Mouse (Mus musculus) hindlimb bud, embryonic 11.5 days (tissue): ENCODE measurements at regions not wholly inside any gene's neighbourhood (a gene's known extent, or its start where the extent isn't known, plus 50 kb on each side); places are given as distances from the start of the nearest gene placed in this dataset.

Experiments
- DNase-seq: peaks from one replicate; pipeline ENCODE4 v3.0.0-alpha.2; 2012; ENCODE audit warnings: low read depth, low spot score; ENCODE audit errors: extremely low spot score

- no peak for DNase-seq
Observed at GRCm38 (mm10) chr1:35953721-35954120, 114.5 kb upstream of the Hs6st1 start.

- no peak for DNase-seq
Observed at GRCm38 (mm10) chr1:35957425-35958372, 110.5 kb upstream of the Hs6st1 start.

- DNase-seq = no peak
Observed at GRCm38 (mm10) chr1:35959729-35960128, 108.5 kb upstream of the Hs6st1 start.

GRCm38 (mm10) chr1:35960844-35961243, 107.4 kb upstream of the Hs6st1 start:
- no peak for DNase-seq

GRCm38 (mm10) chr1:35961923-35962322, 106.3 kb upstream of the Hs6st1 start:
- DNase-seq = no peak

- DNase-seq = no peak
Observed at GRCm38 (mm10) chr1:35968489-35968888, 99.7 kb upstream of the Hs6st1 start.

GRCm38 (mm10) chr1:35971435-35972189, 96.6 kb upstream of the Hs6st1 start:
- DNase-seq = no peak

- no peak for DNase-seq
Observed at GRCm38 (mm10) chr1:35972190-35972584, 96.0 kb upstream of the Hs6st1 start.

- DNase-seq = no peak
Observed at GRCm38 (mm10) chr1:35973386-35973785, 94.8 kb upstream of the Hs6st1 start.

- no peak for DNase-seq
Observed at GRCm38 (mm10) chr1:35975611-35976208, 92.5 kb upstream of the Hs6st1 start.

- no peak for DNase-seq
Observed at GRCm38 (mm10) chr1:35976528-35976927, 91.7 kb upstream of the Hs6st1 start.

- no peak for DNase-seq
Observed at GRCm38 (mm10) chr1:35978116-35978515, 90.1 kb upstream of the Hs6st1 start.

GRCm38 (mm10) chr1:35978766-35979165, 89.4 kb upstream of the Hs6st1 start:
- no peak for DNase-seq

GRCm38 (mm10) chr1:35981226-35981625, 87.0 kb upstream of the Hs6st1 start:
- DNase-seq = no peak

- no peak for DNase-seq
Observed at GRCm38 (mm10) chr1:35983361-35983760, 84.8 kb upstream of the Hs6st1 start.

GRCm38 (mm10) chr1:35985318-35985717, 82.9 kb upstream of the Hs6st1 start:
- DNase-seq = no peak

GRCm38 (mm10) chr1:35986666-35987065, 81.5 kb upstream of the Hs6st1 start:
- no peak for DNase-seq

- DNase-seq = no peak
Observed at GRCm38 (mm10) chr1:35992227-35992909, 75.8 kb upstream of the Hs6st1 start.

GRCm38 (mm10) chr1:35992937-35993336, 75.3 kb upstream of the Hs6st1 start:
- DNase-seq = no peak

GRCm38 (mm10) chr1:35995691-35996090, 72.5 kb upstream of the Hs6st1 start:
- DNase-seq = no peak

GRCm38 (mm10) chr1:36001319-36001718, 66.9 kb upstream of the Hs6st1 start:
- no peak for DNase-seq
